Mouse (Mus musculus) ES-E14 (cell line): ENCODE measurements around the gene Gm49450.

Experiments
- CHD2 ChIP-seq: IDR thresholded peaks from 2 replicates; pipeline ENCODE4 v1.6.1; 2014; ENCODE audit warnings: mild to moderate bottlenecking, low read depth, low read length, inconsistent platforms
- MAFK ChIP-seq: IDR thresholded peaks from 2 replicates; pipeline ENCODE4 v1.6.1; 2014; ENCODE audit warnings: mild to moderate bottlenecking, low read depth, low read length, inconsistent platforms; ENCODE audit not compliant: insufficient read depth
- ZNF384 ChIP-seq: IDR thresholded peaks from 2 replicates; pipeline ENCODE4 v1.6.1; 2012; ENCODE audit warnings: low read depth, low read length, inconsistent platforms

GRCm38 (mm10) chr15:98924682-98925081, 28.7 kb downstream of the Gm49450 start:
- TF ChIP-seq ZNF384 = no peak
- TF ChIP-seq MAFK = no peak
- no peak for TF ChIP-seq CHD2
